ENCODE assay signal across 20 mouse cellular contexts in genomic region chr14:62248796-62249195, GRCm38 (mm10). TPM values are rescaled to one million over a fixed set of nuclear protein-coding genes. Genes with fewer than 3 reads are reported as not detected.
DNase-seq lines count a peak whose midpoint lies in the region; ATAC-seq and TF ChIP-seq lines count a peak whose summit lies in the region.
"Had no signal": no experiment of that assay in that cellular context is flagged by ENCODE, and none has a peak within 500 bp of the region (broad histone marks: within the 10 kb centered on the region; RNA-seq: fewer than 3 reads in every experiment).

No protein-coding gene starts in this region.

- 75% methylated on average over 10 of the region's 10 CpGs for WGBS in lung, postnatal 0 days

- H3K9ac ChIP-seq in lung, postnatal 0 days (replicated peaks; ENCODE audit: low read depth): no peak overlapping the region
- H3K9ac ChIP-seq: embryonic facial prominence, embryonic 12.5 days; limb, embryonic 13.5 days had no signal

- no peak for TF ChIP-seq CTCF in lung, postnatal 0 days (IDR thresholded peaks at IDR 0.05)

- H3K4me3 ChIP-seq in lung, postnatal 0 days (ENCODE audit: low read depth, low read length): no peak overlapping the region
- H3K4me3 ChIP-seq: embryonic facial prominence, embryonic 12.5 days; heart, embryonic 10.5 days; limb, embryonic 13.5 days had no signal

- peak; percentile 11 for DNase-seq in adrenal gland, adult 2 months
- no peak for DNase-seq in adrenal gland, adult 18-20 months (ENCODE audit: low spot score in 2 of 2)
- DNase-seq in kidney, adult 11 months: peak; percentile 15
- no peak for DNase-seq in kidney, adult 18-20 months
- DNase-seq in lung, postnatal 36 days: peak; percentile 36
- DNase-seq in lung, postnatal 0 days (ENCODE audit: low spot score): no peak
- no peak for DNase-seq in ovary, postnatal 36 days (ENCODE audit: low spot score)
- no peak for DNase-seq in ovary, adult 18-20 months (ENCODE audit: low spot score)
- DNase-seq: cerebellum, adult 9-10 months; gastrocnemius, postnatal 36 days; right cerebral cortex, postnatal 4 days had no signal

- no peak overlapping the region for H3K27ac ChIP-seq in lung, postnatal 0 days (ENCODE audit: low read length)
- H3K27ac ChIP-seq: embryonic facial prominence, embryonic 12.5 days; heart, embryonic 10.5 days; limb, embryonic 13.5 days; macrophage had no signal

- H3K27me3 ChIP-seq in lung, postnatal 0 days (replicated peaks; ENCODE audit: insufficient read depth, low read length): no peaks in the 10 kb centered on the region
- H3K27me3 ChIP-seq: embryonic facial prominence, embryonic 12.5 days; limb, embryonic 13.5 days had no signal

- H3K36me3 ChIP-seq in lung, postnatal 0 days (ENCODE audit: insufficient read depth, low read length): no peaks in the 10 kb centered on the region
- H3K36me3 ChIP-seq: embryonic facial prominence, embryonic 12.5 days; G1E; heart, embryonic 10.5 days; limb, embryonic 13.5 days had no signal

- no peak overlapping the region for H3K4me2 ChIP-seq in lung, postnatal 0 days (replicated peaks; ENCODE audit: low read depth, low read length)
- H3K4me2 ChIP-seq: embryonic facial prominence, embryonic 12.5 days; limb, embryonic 13.5 days; midbrain, embryonic 11.5 days had no signal

- ATAC-seq in lung, postnatal 0 days: no peak
- ATAC-seq: activated CD4-positive, CD25-positive, alpha-beta regulatory T cell, adult 4 months; CD4-positive, CD25-positive, alpha-beta regulatory T cell, adult 4 months; forebrain, embryonic 14.5 days had no signal

- TF ChIP-seq EP300 in lung, postnatal 0 days (IDR thresholded peaks at IDR 0.05): no peak

- H3K9me3 ChIP-seq in lung, postnatal 0 days (ENCODE audit: low read length): no peaks in the 10 kb centered on the region
- H3K9me3 ChIP-seq: embryonic facial prominence, embryonic 12.5 days; G1E; heart, embryonic 10.5 days; limb, embryonic 13.5 days had no signal

- no peaks in the 10 kb centered on the region for H3K4me1 ChIP-seq in lung, postnatal 0 days (ENCODE audit: insufficient read depth, low read depth, low read length)
- H3K4me1 ChIP-seq: heart, embryonic 10.5 days had no signal

RNA-seq across cellular contexts. Expression of gene Rnaseh2b, which starts 43.6 kb away (rescaled TPM):
- 10 to 100 TPM; 15.0 to 17.3 TPM for total RNA-seq in adrenal gland, adult 2 months (2021)
- 0.65 and 0.92 TPM in 2 replicates for polyA plus RNA-seq in adrenal gland, adult 2 months (2012; rRNA removed)
- 10 to 100 TPM in 1 of 2 experiments, 1 to 10 TPM in 1; 9.3 to 15.4 TPM for total RNA-seq in adrenal gland, adult 18-20 months (2021)
- 27.5 and 27.8 TPM in 2 replicates for polyA plus RNA-seq in lung, postnatal 0 days (2015; fragmentation: Nextera tagmentation; extraction: Ambion mirVana)

RNA-seq across cellular contexts. Expression of gene Dleu7, which starts 44.1 kb away (rescaled TPM):
- under 1 TPM in 1 of 2 experiments, not detected in 1; 0.24 TPM for total RNA-seq in adrenal gland, adult 2 months (2021)
- polyA plus RNA-seq in adrenal gland, adult 2 months (2012; rRNA removed): 0.20 TPM in 1 of 2 replicates, not detected in the other
- not detected for total RNA-seq in adrenal gland, adult 18-20 months (2021)
- polyA plus RNA-seq in lung, postnatal 0 days (2015; fragmentation: Nextera tagmentation; extraction: Ambion mirVana): 0.27 and 0.38 TPM in 2 replicates
- total RNA-seq: G1E; gastrocnemius, postnatal 36 days had no signal
- polyA plus RNA-seq: activated CD4-positive, CD25-positive, alpha-beta regulatory T cell, adult 4 months; CD4-positive, CD25-positive, alpha-beta regulatory T cell, adult 4 months; G1E; macrophage had no signal

Comparison
In these comparisons a context has a peak if more than half of its experiments do, and no peak if none do; other contexts are left out.
1. DNase-seq: peak in adrenal gland, adult 2 months (single experiment), kidney, adult 11 months (single experiment) and lung, postnatal 36 days (single experiment); none in adrenal gland, adult 18-20 months (0 of 2), kidney, adult 18-20 months (single experiment), lung, postnatal 0 days (single experiment), ovary, postnatal 36 days (single experiment) and ovary, adult 18-20 months (single experiment).